Mouse (Mus musculus) effector memory CD4-positive, alpha-beta T cell, adult 7 months (primary cell): Measurements from ENCODE around the gene Slco1c1. TPM values are rescaled to one million over a fixed set of nuclear protein-coding genes. Genes with fewer than 3 reads are reported as not detected.

Source experiments
- polyA plus RNA-seq: library from polyadenylated mRNA; unstranded; fragments of 100-300 nt; shearing (Covaris generic); gene quantifications from one replicate; pipeline ENCODE4 v1.2.1, GENCODE M21; 2017

Slco1c1 gene
- 0.50 TPM for polyA plus RNA-seq

DNA sequence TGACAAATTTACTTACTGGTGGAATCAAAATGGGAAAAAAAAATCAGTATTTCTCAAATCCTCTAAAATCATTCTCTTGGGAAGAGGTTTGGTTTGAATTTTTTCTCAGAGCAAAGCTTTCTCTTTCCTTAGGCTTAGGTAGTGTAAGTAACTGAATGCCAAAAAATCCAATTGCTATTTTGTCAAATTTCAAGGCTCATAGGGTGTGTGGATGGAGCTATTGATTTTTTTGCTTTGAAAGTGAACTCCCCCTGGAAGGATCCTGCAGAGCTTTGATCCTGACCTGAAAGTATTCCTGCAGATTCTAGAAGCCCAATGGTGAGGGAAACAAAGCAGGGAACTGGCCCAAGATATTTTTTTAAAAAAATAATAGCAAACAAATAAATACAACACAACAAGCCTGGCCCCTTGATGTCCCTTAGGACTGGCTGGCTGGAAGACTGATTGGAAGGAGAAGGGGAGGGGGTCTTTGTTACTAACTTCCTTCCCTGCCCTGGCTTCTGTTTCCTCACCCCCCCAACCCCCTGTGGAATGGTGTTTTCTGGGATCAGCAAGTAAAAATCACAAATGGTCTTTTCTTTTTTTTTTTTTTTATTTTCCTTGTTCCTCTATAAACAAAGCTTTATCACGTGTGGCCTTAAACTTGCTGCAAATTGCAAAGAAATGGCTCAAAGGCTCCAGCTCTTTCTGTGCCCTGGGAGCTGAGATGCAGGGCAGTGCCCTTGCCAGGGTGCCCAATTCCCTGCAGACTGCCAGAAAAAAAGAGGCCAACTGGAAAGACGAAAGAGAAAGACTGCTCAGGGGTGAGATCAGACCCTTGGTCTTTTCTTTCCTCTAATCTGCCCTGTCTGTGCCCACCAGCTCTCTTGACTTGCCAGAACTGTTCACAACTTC lies at the start of gene Slco1c1:
Slco1c1 (plus strand) TSS at position 622 of the 894 bp plus-strand sequence.

Other genes with a start within 250 kb of the Slco1c1 start
- not detected for gene Slco1b2, start 105.2 kb downstream of the Slco1c1 start, polyA plus RNA-seq
- gene Gm5724, start 249.4 kb downstream of the Slco1c1 start, polyA plus RNA-seq, result not detected